Mouse (Mus musculus) adrenal gland, postnatal 4 days (tissue): ENCODE data around the gene Myo3b. TPM values are rescaled to one million over a fixed set of nuclear protein-coding genes. Genes with fewer than 3 reads are reported as not detected.
"Not testable (repeated sequence)": the region's sequence is repeated elsewhere in the genome, so short reads cannot be mapped to it uniquely, and the experiment has no call there.

Source experiments
- DNase-seq, 2 experiments: peaks; one replicate each; pipeline ENCODE4 v3.0.0; 2021 to 2022; ENCODE audit warnings: low spot score in 2 of 2, mixed read lengths in 2 of 2
- total RNA-seq, 2 experiments: library from RNA; stranded (reverse); gene quantifications; 2 replicates each; pipeline ENCODE4 v1.2.3; 2021

The Myo3b gene
- total RNA-seq, 2 experiments from 2014 or later, result 0.06 to 0.20 TPM

DNA sequence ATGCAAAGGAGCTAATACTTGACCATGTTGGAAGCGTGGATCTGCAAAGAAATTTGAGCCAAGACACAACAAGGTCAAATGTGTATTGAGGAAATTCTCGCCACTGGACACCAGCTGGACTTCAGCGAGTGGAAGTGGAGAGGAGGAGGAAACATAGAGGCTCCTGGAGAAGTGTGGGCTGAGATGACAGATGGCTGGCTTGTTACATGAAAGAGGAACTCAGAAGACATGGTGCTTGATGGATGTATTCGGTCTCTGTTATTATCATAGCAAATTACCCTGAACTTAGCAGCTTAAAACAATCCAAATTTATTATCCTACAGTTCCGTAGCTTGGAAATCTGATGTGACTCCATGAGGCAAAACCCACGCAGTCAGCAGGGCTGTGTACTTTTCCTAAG lies 148.1 kb downstream of the Myo3b start:
- DNase-seq, result no peak

DNA sequence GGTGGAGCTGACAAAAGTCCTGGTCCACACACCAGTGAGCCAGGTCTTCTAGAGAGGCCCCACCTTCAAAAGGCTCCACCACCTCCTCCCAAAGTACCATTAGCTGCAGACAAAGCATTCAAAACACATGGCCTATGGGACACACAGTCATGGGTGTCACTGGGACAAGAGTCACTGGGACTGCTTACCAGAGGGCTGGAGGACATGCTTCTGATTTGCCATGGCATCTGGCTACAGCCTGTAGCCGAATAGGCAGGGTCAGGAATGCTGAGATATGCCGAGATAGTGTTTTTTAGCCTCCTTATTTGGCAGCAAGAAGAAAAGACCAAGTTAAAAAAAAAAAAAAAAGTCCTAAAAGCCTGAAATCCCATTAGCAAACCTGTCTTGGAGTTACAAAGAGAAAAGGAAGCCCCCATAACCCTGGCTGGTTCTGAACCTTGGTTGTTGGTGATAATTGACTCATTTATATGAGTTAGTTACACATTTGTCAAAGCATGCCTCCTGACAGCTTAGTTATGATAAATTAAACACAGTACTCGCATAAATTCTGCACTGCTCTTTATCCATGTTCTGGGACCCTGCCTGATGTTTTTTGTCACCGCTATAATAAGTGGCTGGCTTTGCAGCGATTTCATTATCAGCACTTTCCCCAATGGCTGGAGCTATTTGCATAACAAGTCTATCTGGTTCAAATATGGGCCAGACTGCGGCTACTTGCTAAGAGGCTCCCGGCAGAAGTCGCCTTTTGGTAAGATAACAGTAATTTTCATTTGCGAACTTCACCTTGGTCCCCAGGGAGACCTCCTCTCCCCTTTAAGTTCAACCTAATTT lies 156.7 kb downstream of the Myo3b start:
- DNase-seq, result no peak

DNA sequence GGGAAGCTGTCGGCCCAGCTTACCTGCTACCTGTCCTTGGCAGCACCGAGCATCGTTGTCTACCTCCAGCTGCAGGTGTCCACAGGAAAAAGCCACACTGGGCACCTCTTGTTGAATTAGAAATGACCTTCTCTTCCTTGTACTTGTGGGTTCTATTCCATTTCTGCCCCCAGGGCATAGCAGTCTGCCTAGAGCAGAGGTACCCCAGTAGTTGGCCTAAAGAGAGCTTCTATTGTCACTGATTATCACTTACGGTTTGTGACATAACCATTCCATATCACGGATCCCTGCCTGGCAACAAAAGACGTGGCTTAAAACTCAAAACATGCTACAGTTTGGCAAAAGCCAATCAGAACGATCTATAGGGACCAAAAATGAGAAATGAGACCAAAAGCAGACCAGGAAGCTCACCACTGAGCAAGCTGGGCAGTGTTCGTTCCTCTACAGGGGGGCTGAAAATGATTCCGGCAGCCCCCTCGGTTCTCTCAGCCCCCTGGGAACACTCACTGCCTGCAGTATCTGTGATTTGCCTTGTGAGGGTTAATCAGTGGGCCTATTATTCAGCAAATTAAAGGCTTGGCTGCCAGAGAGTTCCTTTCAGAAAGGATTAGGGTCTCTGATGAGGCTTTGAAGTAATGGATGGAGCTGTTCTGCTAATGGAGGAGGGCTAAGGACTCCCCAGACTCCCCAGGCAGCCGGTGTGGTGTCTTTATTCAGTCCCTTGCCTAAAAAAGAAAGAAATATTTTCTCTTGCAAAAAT lies 163.1 kb downstream of the Myo3b start:
- DNase-seq, result no peak

DNA sequence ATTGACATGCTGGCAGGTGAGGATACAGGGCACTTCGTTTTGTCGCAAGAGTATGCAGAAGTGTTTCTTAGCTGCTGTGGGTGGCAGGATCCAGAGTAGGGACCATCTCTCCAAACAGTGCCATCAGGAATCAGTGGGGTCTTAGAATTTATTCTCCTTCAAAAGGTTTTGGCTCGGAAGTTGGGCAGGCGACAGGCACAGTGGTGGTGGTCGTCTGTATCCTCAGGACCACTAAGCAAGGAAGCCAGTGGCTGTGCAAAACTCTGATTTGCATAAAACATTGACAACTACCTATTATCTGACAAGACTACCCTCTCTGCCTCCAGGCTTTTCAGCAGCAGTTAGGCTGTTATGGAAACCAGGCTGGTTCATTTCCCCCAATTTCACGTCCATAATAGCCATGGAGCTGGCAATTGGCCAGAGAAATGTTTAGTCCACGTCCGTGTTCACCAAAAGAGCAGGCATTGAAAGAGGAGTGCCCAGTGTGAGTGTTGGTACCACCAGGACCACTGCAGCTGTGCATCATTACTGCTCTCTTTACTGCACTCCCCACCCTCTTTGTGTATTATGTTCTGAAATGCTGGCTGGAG lies 163.7 kb downstream of the Myo3b start:
- no peak for DNase-seq

DNA sequence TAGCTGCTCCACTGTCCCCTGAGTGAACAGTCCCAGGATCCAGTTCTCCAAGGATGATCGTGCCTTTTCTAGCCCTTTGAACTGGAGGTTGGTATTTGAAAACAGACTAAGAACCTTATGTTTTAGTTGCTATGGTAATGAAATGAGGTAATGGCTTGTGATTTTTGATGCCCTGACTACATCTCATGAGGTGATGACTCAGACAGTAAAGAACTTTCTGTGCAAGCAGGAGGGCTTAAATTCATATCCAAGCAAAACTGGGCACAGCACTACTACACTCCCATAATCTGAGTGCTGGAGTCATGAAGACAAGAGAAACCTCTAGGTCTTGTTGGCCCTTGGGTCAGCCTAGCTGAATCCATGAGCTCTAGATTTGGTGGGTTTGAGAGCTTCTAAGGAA lies 169.5 kb downstream of the Myo3b start:
- DNase-seq, result no peak

DNA sequence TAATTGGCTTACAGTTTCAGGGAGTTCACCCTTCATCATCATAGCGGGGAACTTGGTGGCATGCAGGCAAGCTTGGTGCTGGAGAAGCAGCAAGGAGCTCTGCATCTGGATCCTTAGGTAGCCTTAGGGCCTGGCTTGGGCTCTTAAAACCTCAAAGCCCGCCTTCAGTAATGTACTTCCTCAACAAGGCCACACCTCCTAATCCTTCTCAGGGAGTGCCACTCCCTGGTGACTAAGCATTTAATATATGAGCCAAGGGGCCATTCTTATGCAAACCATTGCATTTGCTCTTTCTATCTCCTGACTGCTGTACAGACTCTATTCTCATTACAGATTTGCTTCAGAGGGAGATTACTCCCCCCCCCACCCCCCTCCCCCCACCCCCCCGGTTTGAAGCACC lies 170.9 kb downstream of the Myo3b start:
- DNase-seq, result no peak

DNA sequence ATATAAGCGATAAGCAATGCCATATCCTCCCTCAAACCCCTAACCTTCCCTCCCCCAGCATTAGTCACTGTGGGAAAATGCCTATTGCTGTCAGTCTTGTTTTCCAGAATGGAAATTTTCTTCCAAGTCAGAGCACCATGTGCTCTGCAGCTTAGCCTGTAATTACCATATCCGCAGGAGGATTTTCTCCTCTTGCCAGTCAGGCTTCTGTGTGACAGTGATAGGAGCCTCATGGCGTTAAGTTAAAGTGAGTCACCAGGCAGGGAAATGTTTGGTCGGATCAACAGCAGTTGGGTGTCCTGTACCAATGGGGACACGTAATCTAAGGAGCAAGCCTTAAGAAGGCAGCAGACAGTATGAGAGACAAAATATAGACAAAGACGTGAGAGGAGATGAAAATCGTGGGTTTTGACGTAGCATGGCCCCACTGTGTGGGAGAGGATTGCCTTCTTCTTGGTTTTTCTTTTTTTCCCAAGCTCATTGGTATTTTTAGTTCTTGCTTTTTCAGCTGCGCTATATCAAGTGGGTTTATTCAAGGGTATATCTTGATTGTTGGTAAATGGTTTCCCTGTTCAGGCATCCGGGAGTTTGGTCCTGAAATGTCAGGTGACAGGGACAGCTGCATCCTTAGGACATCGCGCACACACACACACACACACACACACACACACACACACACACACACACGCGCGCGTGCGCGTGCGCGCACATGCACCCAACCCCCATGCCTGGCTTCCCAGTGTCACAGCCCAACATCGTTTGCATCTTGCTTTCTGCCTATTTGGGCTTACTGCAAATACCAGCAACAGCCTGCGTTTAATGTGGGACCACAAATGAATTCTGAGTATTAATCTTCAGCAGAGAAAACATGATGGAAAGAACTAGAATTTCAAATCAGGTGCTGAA lies 171.8 kb downstream of the Myo3b start:
- DNase-seq, result no peak

DNA sequence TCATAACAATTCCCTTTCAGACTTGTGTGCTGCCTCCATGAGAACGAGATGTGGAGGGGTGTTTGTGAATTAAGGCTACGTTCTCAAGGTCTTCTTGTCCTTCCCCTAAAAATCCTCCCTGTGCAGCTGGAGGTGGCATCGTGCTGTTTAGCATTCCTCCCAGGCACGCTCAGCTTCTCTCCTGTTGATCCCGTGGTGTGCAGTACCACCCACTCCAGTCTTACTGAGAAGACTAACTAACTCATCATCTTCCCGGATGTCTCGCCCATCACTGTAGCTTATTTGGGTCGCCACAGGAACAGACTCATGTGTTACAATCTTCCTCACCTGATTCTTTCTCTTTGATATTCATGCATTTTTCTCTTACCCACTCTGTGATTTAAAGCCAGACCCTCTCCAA lies 175.5 kb downstream of the Myo3b start:
- no peak for DNase-seq

DNA sequence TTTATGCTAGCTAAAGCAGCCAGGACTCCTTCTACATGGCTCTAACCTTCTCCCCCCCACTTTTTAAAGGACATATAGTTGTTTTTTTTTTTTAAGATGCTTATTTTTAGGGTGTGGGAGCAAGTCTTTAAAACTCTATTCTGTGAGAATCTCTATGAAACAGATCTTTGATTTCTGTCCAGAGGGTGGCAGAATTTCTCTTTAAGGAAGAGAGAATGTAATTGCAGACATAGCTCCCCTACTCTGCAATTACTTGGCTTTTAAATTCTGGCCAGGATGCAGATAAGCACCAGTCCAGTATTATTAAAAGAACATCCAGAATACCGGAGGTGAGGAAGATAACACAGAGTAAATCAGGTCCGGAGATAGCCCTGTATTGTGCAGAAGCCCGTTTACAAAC lies 178.9 kb downstream of the Myo3b start:
- DNase-seq, result no peak

DNA sequence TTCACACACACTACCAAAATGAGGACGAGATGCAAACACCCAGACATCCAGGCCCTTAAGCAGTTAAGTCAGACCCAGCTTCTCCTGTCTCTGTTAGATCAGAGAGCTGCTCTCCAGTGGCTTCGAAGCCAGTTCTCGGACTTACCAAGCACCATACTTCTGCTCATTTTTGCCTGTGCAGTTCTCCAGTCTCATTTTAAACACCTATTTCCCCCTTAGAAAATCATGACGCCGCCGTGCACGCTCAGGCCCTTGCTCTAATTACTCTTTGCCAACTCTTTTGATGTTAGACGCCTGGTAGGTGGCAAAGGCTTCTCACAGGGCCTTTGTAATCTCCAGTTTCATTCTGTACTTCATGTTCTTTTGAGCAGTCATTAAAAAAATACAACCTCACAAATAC lies 179.5 kb downstream of the Myo3b start:
- no peak for DNase-seq

DNA sequence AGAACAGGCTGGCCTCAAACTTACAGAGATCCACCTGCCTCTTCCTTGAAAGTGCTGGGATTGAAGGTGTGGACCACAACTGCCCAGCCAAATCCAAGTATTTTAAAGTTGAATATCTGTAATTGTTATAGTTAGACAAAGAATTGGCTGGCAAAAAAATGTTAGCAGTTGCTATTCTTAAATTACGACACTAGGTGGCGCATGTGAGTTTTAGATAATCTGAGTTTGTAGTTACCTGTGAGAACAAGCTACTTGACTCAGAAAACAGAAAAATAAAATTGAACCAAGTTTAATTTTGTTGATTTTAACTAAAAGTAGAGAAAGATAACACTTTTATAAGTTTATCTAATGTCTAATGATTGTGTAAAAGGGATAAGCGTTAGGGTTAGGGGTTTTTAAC lies 187.8 kb downstream of the Myo3b start:
- no peak for DNase-seq

DNA sequence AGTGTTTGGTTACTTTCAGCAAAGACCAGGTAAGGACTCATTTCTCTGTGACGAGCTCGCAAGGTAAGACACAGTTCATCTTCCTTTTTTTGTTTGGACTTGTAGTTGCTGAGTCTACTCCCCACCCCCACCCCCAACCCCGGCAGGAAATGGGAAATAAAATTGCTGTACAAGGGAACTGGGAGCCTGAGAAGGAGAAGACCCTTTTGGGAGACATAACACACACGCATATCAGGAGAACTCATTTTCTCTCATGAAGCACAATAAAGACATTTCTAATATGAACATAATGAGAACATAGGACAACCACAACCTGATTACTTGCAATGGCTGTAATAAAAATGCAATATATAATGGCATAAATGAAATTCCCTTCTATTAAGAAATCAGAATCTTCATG lies 195.5 kb downstream of the Myo3b start:
- not testable (repeated sequence) for DNase-seq

DNA sequence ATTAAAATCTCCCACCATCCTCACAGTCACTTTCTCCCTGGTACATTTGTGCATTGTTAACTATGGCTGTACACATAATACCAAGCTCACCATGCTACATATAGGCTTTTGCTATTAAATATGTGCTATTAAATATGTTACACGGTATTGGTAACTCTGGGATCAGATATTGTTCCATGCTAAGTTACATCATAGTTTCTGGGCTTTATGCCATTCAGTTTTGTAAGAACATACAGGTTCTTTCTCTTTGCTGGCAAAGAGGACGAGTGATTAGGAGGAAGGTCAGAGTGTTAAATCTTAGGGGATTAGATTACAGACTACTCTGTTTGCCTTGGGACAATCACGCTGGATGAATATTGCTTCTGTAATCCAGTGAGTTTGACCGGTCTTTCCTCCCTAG lies 207.1 kb downstream of the Myo3b start:
- DNase-seq, result no peak

DNA sequence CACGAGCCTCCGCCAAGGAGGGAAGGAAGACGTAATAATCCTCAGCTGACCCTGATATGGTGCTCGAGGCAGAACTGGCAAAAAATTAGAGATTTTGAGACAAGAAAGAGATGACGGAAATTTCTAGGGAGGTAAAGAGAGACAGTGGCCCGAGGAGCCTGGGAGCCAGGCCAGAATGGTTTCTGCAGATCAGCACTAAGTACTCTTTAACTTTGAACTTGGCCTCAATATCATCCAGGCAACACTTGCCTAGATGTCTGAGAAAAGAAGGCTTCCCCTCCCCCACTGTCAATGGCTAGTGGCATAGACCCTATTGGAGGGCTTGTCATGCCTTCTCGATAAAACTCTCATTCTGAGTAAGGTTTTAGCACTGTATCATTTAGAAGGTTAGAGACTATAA lies 209.7 kb downstream of the Myo3b start:
- no peak for DNase-seq

DNA sequence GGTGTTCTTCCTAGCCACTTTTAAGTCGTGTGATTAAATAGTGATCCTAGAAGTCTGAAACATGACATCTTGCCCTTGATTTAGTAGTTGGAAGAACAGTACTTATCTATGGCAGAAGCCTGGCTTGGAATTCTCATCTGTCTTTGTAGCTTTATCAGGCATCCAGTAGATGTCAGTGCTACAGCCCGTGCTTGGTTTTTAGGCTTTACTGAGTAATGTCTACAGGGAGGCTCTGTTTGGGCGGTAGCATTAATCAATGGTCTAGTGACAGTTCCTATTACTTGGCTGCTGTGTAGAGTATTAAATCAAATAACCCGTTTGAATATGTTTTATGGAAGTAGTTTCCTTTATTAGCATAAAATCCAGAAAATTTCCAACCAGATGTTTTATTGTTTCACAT lies 210.9 kb downstream of the Myo3b start:
- no peak for DNase-seq

DNA sequence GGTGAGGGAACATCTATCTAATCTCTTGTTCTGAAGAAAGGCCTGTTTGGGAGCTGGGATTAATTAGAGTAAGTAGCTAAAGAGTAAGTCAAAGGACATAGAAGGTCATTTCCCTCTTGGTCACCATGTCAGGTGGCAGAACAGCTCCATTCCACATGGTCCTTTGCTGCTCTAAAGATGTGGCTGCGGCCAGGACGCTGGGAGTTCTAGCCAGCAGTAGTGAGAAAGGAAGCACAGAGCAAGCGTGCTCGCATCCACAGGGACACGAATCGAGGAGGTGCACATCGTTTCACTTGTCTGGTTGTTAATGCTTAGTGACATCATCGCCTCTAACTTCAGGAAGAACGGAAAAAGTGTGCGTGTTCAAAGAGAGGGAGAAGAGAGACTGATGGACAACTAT lies 212.3 kb downstream of the Myo3b start:
- no peak for DNase-seq

DNA sequence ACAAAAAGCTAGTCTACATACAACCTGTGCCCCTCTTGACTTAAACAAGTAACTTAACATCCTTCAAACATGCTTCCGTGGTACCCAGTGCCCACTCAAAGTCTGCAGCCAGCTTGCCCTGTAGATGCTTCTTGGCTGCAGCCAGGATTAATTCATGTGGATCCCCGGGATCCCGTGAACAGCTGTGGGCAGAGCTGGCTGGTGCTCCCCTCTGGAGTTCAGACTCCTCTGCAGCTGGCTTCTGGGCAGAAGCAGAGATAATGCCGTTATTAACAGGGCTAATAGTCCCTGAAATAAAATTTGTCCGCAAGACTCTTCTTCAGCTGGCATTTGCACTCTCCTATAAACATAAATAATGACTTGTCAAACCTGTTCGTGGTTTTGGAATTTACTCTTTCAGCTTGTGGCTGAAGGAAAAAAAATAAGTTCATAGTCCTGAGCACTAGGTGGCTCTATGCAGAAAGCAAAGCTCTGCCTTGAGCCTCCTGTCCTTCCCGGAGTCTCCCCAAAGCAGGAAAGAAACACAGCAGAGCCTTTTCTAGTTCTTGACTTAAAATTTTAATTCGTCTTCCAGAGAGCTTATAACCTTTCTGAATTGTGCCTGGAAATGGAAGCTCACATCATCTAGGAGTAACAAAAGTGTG lies 220.6 kb downstream of the Myo3b start:
- DNase-seq, result no peak

DNA sequence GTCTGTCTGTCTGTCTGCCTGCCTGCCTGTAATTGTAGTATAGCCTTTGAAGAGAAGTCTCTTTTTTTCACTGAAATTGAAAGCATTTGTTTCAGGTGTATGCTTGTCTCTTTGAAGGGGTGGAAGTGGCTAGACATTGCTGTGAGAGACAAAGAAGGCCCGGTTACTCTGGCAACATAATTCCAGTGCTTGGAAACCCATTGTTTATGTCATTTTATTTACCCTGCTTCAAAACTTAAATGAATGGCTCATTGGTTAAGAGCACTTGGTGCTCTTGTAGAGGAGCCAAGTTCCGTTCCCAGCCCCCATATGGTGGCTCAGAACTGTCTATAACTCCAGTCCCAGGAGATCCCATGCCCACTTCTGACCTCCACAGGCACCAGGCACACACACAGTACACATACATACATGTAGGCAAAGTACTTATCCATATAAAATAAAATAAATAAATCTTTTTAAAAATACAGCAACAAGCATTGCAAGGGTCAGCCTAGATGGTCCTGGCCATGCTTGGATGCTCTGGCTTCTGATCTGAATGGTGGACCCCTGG lies 221.8 kb downstream of the Myo3b start:
- no peak for DNase-seq

DNA sequence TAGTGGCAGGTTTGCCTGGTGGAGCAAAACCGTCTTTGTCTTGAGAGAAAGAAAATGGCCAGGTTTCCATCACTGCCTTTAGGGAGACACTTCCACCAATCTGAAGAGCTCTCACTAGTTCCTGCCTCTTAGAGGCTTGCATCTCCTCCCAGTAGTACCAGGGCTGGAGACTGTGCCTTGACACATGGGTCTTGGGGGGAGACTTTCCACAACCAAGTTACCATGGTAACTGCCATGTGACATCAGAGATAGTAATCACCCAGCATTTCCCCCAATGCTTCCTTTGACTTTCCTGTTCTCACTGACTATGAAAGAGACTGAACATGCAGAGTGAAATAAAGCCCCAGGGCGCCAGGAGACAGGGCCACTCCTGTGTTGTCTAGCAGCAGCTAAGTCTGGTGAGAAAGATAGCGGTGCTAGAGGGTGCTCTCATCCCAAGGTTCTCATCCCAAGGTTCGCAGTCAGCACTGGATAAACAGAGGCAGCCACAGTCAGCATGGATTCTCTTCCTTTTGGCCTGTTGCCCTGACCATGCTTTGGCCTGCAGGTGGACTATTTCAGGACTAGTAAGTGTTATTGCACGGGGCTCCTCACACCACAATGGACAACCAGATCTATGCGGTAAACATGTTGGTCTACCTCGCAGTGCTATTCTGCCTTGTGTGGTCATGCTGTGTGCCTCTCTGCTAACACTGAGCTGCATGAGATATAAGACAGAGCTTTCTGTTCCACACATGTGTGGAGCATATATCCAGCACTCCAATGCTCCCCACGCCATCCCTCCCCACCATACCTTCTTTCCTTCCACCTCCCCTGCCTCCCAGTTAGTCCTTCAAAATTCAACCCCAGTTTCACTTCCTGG lies 223.0 kb downstream of the Myo3b start:
- DNase-seq, result no peak
